Mouse (Mus musculus) kidney, adult 2 months (tissue): ENCODE data around the gene Il6ra.

Experiments used
- CTCF ChIP-seq: fragments of 200-500 bp; conservative IDR thresholded peaks from 2 replicates; pipeline ENCODE4 v1.5.1; 2011; ENCODE audit warnings: low read depth, mild to moderate bottlenecking, control low read depth, low read length, moderate library complexity, mixed read lengths; ENCODE audit not compliant: insufficient read depth, insufficient read length
- POLR2A ChIP-seq: fragments of 200-500 bp; IDR thresholded peaks from one replicate; pipeline ENCODE4 v1.6.1; 2011; ENCODE audit warnings: low read depth, low read length, control low read depth

DNA sequence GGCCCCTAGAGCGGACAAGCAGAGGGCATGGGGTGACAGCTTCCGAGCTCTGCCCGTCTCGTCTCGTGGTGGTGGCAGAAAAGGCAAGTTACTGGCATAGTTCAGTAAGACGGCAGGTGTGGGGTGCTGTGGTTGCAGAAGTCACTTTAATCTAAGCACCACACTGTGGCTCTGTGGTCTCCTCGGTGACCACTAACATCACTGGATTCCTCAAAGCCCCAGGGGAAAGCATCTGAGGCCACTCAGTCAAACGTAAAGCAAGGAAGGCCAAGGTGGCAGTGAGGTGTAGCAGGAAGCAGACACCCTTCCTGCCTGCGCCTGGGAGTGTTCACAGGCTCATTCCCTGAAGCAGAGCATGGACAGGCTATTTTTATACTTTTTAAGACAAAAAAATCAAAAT lies 43.4 kb downstream of the Il6ra start:
- TF ChIP-seq CTCF (no peak), POLR2A (no peak)
